Mouse (Mus musculus) gastrocnemius, adult 18-20 months (tissue): ENCODE measurements around the gene Ptcd3. TPM values are rescaled to one million over a fixed set of nuclear protein-coding genes. Genes with fewer than 3 reads are reported as not detected.
"Not testable (repeated sequence)": the region's sequence is repeated elsewhere in the genome, so short reads cannot be mapped to it uniquely, and the experiment has no call there.

Source experiments
- DNase-seq: peaks from one replicate; pipeline ENCODE4 v3.0.0; 2021; ENCODE audit warnings: low spot score
- total RNA-seq, 2 experiments: library from RNA; stranded (reverse); gene quantifications; 2 replicates each; pipeline ENCODE4 v1.2.3; 2021

Ptcd3 gene
- total RNA-seq, 2 experiments from 2014 or later: 61.9 to 66.2 TPM

- DNase-seq: no peak
Observed at GRCm38 (mm10) chr6:71877965-71878760, 30.4 kb downstream of the Ptcd3 start.

- DNase-seq: no peak
Observed at GRCm38 (mm10) chr6:71871396-71871795, 37.2 kb downstream of the Ptcd3 start.

- no peak for DNase-seq
Observed at GRCm38 (mm10) chr6:71868809-71869208, 39.7 kb downstream of the Ptcd3 start.

- DNase-seq: no peak
Observed at GRCm38 (mm10) chr6:71867751-71868150, 40.8 kb downstream of the Ptcd3 start.

GRCm38 (mm10) chr6:71846906-71847305 lies 61.6 kb downstream of the Ptcd3 start:
- not testable (repeated sequence) for DNase-seq

GRCm38 (mm10) chr6:71840597-71841290 lies 67.8 kb downstream of the Ptcd3 start:
- DNase-seq: no peak

GRCm38 (mm10) chr6:71839815-71840214 lies 68.7 kb downstream of the Ptcd3 start:
- DNase-seq: no peak

GRCm38 (mm10) chr6:71836811-71837210 lies 71.7 kb downstream of the Ptcd3 start:
- no peak for DNase-seq

- peak; percentile 97 for DNase-seq
Observed at GRCm38 (mm10) chr6:71831581-71831960, 77.0 kb downstream of the Ptcd3 start.

GRCm38 (mm10) chr6:71830690-71831580 lies 77.6 kb downstream of the Ptcd3 start, which contains the start of gene Immt:
Gene Immt, plus strand, starts transcription at chr6:71831331.
- DNase-seq: peak; percentile 97

Other genes with a start within 250 kb of the Ptcd3 start
- 10 to 100 TPM; 66.8 to 69.9 TPM for gene Reep1, start 201.2 kb downstream of the Ptcd3 start, total RNA-seq
- gene Mrpl35, start 81.8 kb downstream of the Ptcd3 start, total RNA-seq: 10 to 100 TPM; 38.3 to 41.7 TPM
- 100 to 1,000 TPM; 272 to 274 TPM for gene Immt, start 77.4 kb downstream of the Ptcd3 start, total RNA-seq
- 10 to 100 TPM; 35.9 to 36.4 TPM for gene Polr1a, start 303 bp upstream of the Ptcd3 start, total RNA-seq
- gene St3gal5, start 188.8 kb upstream of the Ptcd3 start, total RNA-seq: 10 to 100 TPM; 58.1 to 85.3 TPM